Mouse (Mus musculus) Patski (cell line): Measurements from ENCODE around the gene Nisch. TPM values are rescaled to one million over a fixed set of nuclear protein-coding genes. Genes with fewer than 3 reads are reported as not detected.

Source experiments
- ATAC-seq: fragments of 100-300 bp; one replicate; pipeline ENCODE4 v1.8.0; 2021
- CTCF ChIA-PET: fragments of 350-600 bp; sonication (Branson Sonifier 250); formaldehyde crosslinking; loops from one replicate; lab custom pipeline; 2022; ENCODE audit warnings: inconsistent platforms; lab: Charles Lee
- POLR2A ChIA-PET: fragments of 350-600 bp; sonication (Branson Sonifier 250); formaldehyde crosslinking; loops from one replicate; lab custom pipeline; 2022; ENCODE audit warnings: antibody characterized with exemption, inconsistent platforms; lab: Charles Lee
- DNase-seq: peaks from one replicate; pipeline ENCODE4 v3.0.0-alpha.2; 2011; ENCODE audit warnings: low read depth, low spot score
- H3K27me3 ChIP-seq: fragments of 371-371 bp; one replicate; pipeline ENCODE4 v1.5.1; 2021
- CTCF ChIP-seq: fragments of 100-300 bp; IDR thresholded peaks from one replicate; pipeline ENCODE4 v1.5.1; 2021
- in situ Hi-C: fragments of 300-500 bp; cut with MboI; formaldehyde crosslinking; loops from 3 replicates; pipeline ENCODE4 v1.11.1; 2018; ENCODE audit warnings: low pct_unique_long_range_greater_than_20kb, mixed read lengths
- polyA plus RNA-seq: library from polyadenylated mRNA; unstranded; gene quantifications from one replicate; pipeline ENCODE4 v1.2.3, GENCODE M21; 2021

The Nisch gene
- polyA plus RNA-seq, result 564 TPM

GRCm38 (mm10) chr14:31216846-31217245 lies at the start of gene Nisch:
Gene Nisch (minus strand): TSS chr14:31216946.
- no peaks in the 10 kb centered on the region for H3K27me3 ChIP-seq
- POLR2A ChIA-PET, result interaction anchor here (1.1 kb wide), 1 partner anchor 34 kb away, joined by 3 read pairs; the partner anchor contains the start of genes Bap1 and Phf7
- DNase-seq (no peak), ATAC-seq (no peak)
- TF ChIP-seq CTCF, result no peak
- CTCF ChIA-PET, result interaction anchor here (0.7 to 1.9 kb wide), 6 partner anchors 9 to 20 kb away, joined by 3 to 6 read pairs (median 4); partner anchors contain the start of gene Tnnc1
- in situ Hi-C loops, result no loop called here

- DNase-seq, result no peak
- ChIA-PET POLR2A (interaction anchor here (1.2 kb wide), 1 partner anchor 9 kb away, joined by 3 read pairs; no protein-coding TSS in a partner anchor), CTCF (interaction anchor here (3.1 kb wide), 1 partner anchor 11 kb away, joined by 11 read pairs; no protein-coding TSS in a partner anchor)
- no peaks in the 10 kb centered on the region for H3K27me3 ChIP-seq
- no peak for TF ChIP-seq CTCF
- in situ Hi-C loops, result no loop called here
- no peak for ATAC-seq
Measured at GRCm38 (mm10) chr14:31260932-31261331, 44.2 kb upstream of the Nisch start.

GRCm38 (mm10) chr14:31260374-31260773 lies 43.6 kb upstream of the Nisch start:
- POLR2A ChIA-PET, result interaction anchor here (1.2 kb wide), 1 partner anchor 8 kb away, joined by 3 read pairs; no protein-coding TSS in a partner anchor

GRCm38 (mm10) chr14:31258476-31259050 lies 41.8 kb upstream of the Nisch start:
- ChIA-PET POLR2A (interaction anchor here (1.3 kb wide), 1 partner anchor 12 kb away, joined by 3 read pairs; no protein-coding TSS in a partner anchor), CTCF (interaction anchor here (1.2 to 3.1 kb wide), 2 partner anchors 12 to 13 kb away, joined by 3 to 11 read pairs; no protein-coding TSS in a partner anchor)
- ATAC-seq (no peak), DNase-seq (no peak)
- TF ChIP-seq CTCF, result no peak
- no peaks in the 10 kb centered on the region for H3K27me3 ChIP-seq
- in situ Hi-C loops, result no loop called here

More at GRCm38 (mm10) chr14:31260374-31260773, 43.6 kb upstream of the Nisch start:
- no peak for ATAC-seq
- CTCF ChIA-PET, result interaction anchor here (3.1 kb wide), 1 partner anchor 12 kb away, joined by 11 read pairs; no protein-coding TSS in a partner anchor
- no peak for TF ChIP-seq CTCF
- no peaks in the 10 kb centered on the region for H3K27me3 ChIP-seq
- in situ Hi-C loops, result no loop called here
- no peak for DNase-seq

GRCm38 (mm10) chr14:31252091-31252490 lies 35.3 kb upstream of the Nisch start:
- POLR2A ChIA-PET, result interaction anchor here (1.1 to 2.5 kb wide), 2 partner anchors 9 to 21 kb away, joined by 3 to 13 read pairs; no protein-coding TSS in a partner anchor
- H3K27me3 ChIP-seq, result no peaks in the 10 kb centered on the region
- DNase-seq (no peak), ATAC-seq (no peak)
- in situ Hi-C loops, result no loop called here
- CTCF ChIA-PET, result no interaction called here
- no peak for TF ChIP-seq CTCF

GRCm38 (mm10) chr14:31251626-31252025 lies 34.9 kb upstream of the Nisch start:
- no peak for DNase-seq
- no peaks in the 10 kb centered on the region for H3K27me3 ChIP-seq
- ChIA-PET CTCF (no interaction called here), POLR2A (interaction anchor here (1.1 to 2.5 kb wide), 3 partner anchors 9 to 21 kb away, joined by 3 to 13 read pairs (median 3); no protein-coding TSS in a partner anchor)
- ATAC-seq, result no peak
- in situ Hi-C loops, result no loop called here
- no peak for TF ChIP-seq CTCF

GRCm38 (mm10) chr14:31251084-31251604 lies 34.4 kb upstream of the Nisch start, which contains the start of the genes Phf7 and Bap1:
Gene Phf7 (minus strand): TSS chr14:31251317.
Gene Bap1 (plus strand): TSS chr14:31251450.
- POLR2A ChIA-PET, result interaction anchor here (1.1 to 2.5 kb wide), 4 partner anchors 10 to 35 kb away, joined by 3 to 13 read pairs (median 3); partner anchors contain the start of gene Nisch
- H3K27me3 ChIP-seq, result no peaks in the 10 kb centered on the region
- CTCF ChIA-PET, result interaction anchor here (0.8 kb wide), 1 partner anchor 13 kb away, joined by 3 read pairs; no protein-coding TSS in a partner anchor
- no peak for TF ChIP-seq CTCF
- ATAC-seq, result peak; percentile 61
- in situ Hi-C loops, result no loop called here
- DNase-seq, result no peak

GRCm38 (mm10) chr14:31250222-31251083 lies 33.7 kb upstream of the Nisch start:
- DNase-seq (no peak), ATAC-seq (peak; percentile 86)
- ChIA-PET CTCF (interaction anchor here (0.8 to 0.9 kb wide), 2 partner anchors 13 to 20 kb away, joined by 3 to 4 read pairs; no protein-coding TSS in a partner anchor), POLR2A (interaction anchor here (1.1 to 2.5 kb wide), 4 partner anchors 11 to 42 kb away, joined by 3 to 13 read pairs (median 3); partner anchors contain the start of genes Nisch and Tnnc1)
- in situ Hi-C loops, result no loop called here
- TF ChIP-seq CTCF, result no peak
- no peaks in the 10 kb centered on the region for H3K27me3 ChIP-seq

- DNase-seq (no peak), ATAC-seq (no peak)
- no peaks in the 10 kb centered on the region for H3K27me3 ChIP-seq
- ChIA-PET CTCF (interaction anchor here (1.2 kb wide), 1 partner anchor 35 kb away, joined by 3 read pairs; no protein-coding TSS in a partner anchor), POLR2A (interaction anchor here (1.7 kb wide), 1 partner anchor 9 kb away, joined by 4 read pairs; no protein-coding TSS in a partner anchor)
- in situ Hi-C loops, result no loop called here
- TF ChIP-seq CTCF, result no peak
Measured at GRCm38 (mm10) chr14:31248396-31248795, 31.6 kb upstream of the Nisch start.
